Mouse (Mus musculus) lung, postnatal 14 days (tissue): Measurements from ENCODE around the gene Asah2.
A peak's percentile ranks its signal among the peaks of the same experiment; 100 is the strongest.
"Not testable (repeated sequence)": the region's sequence is repeated elsewhere in the genome, so short reads cannot be mapped to it uniquely, and the experiment has no call there.

Source experiments
- DNase-seq: peaks from one replicate; pipeline ENCODE4 v3.0.0; 2021

Gene Asah2

DNA sequence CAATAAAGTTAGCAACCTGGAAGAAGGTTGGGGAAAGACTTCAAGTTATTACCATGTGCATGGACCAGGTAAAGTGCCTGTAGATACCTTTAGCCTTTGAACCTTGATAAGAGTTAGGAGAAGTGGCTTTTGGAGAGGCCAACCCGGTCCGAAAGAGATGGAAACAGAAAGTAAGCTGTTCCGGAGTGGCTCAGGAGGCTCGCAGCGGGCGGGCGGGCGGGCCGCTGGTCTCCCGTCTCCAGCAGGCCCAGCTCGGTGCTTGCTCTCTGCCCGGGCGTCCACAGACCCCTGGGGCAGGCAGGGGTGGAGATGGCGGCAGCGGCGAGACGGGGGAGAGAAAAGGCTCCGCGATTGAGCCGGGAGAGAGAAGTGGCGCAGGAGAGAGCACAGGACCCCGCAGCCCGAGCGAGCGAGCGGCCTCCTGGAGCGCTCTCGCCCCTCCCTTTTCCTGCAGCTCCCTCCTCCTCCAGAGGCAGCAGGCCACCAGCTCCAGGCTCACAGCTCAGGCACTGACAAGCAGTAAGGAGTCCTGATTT is at the start of gene Asah2:
Gene Asah2, minus strand, starts transcription at position 441 of the 536 bp plus-strand sequence.
- peak; percentile 78 for DNase-seq

DNA sequence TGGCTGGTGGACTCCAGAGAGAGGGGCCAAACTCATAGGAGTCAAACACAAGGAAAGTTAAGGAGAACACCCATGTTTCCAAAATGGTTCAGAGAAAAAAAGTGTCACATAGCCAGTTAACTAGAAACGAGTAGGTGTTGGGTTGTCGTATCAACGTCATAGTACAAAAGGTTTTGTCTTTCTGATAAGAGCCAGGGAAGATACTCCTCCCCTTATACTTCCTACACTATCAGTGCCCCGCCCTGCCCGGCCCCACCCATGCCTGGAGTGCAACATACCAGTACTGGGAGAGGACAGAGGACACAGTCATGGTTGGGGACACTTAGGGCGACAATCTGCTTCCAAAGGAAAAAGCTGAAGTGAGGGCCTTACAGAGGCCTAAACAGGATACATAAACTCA is 49.0 kb upstream of the Asah2 start:
- no peak for DNase-seq

DNA sequence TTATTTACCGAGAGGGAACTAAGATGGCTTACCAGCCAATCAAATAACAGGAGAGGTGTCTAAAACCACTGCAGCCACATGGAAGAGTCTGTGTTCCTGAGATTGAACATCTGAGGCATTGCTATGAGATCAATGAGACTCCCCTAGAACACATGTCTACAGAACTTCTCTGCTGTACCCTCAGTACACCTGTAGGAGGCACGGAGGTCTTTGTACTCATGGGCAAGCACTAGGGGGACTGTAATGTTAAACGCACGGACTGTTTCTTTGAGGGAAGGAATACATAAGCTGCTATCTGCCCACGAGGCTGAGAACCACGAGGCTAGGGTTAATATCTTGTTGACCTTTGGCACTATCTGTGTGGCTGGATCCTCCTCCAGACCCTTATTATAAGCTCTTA is 44.5 kb upstream of the Asah2 start:
- no peak for DNase-seq

DNA sequence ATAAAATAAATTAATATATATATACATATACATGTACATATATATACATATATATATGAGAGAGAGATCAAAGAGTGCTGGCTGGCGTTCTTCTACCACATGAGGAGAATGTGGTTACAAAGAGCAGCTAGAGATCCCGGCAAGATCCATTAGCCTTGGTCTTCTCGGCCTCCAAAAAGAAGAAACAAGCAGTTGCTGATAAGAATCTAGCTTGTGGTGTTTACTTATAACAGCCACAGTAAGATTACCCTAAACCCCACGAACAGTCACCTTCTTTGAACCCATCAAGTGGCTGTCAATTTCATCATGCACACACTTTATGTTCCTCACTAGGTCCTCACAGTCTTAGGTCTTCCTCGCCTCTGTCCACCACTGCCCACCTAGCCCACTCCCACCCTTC is 40.7 kb upstream of the Asah2 start:
- DNase-seq, result no peak

DNA sequence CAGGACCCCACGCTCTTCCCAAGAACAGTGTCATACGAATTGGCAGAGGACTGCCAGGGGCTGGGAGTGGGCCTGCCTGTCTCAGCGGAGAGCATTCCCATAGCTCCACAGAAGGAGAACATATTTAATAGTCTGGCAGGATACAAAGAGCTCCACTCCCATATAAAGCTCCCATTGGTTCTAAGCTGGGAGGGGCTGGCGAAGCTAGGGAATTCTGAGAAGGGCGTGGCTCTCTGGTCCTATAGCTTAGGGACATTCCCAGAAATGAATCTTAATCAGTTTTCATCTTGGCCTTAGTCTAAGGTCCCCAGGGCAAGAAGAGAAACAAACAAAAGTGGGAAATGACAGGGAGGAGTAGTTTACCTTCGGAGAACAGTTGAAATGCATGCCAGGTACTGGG is 34.4 kb upstream of the Asah2 start:
- no peak for DNase-seq

DNA sequence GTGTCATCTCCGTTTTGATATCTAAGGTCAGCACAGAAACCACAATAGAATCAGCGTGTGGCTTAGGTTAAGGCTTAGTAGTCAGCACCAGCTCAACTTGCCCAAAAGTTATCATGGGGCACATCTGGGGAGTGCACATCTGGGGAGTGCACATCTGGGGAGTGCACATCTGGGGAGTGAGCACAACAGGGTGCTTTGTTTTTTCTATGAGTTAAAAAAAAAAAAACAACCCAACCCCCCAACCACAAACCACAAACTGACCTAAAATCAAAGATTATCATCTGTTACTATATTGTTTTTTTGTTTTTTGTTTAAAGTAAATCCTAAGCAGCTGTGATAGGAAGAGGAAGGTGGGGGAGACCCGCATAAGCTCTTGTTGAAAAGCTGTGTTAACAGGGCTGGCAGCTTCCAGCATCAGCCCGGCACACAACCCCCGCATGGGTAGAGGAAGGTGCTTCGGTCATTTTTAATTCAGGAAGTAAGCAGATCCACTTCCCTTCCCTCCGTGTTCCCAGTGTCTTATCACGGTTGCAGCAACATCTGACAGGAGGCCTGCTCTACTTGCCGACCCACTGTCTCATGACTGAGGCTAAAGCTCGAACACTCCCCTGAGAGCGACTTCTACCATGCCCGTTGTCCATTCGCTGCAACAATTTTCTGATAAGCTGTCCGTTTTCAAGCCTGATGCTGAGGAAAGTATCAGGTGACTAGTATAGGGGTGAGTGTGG is 30.5 kb upstream of the Asah2 start:
- no peak for DNase-seq

DNA sequence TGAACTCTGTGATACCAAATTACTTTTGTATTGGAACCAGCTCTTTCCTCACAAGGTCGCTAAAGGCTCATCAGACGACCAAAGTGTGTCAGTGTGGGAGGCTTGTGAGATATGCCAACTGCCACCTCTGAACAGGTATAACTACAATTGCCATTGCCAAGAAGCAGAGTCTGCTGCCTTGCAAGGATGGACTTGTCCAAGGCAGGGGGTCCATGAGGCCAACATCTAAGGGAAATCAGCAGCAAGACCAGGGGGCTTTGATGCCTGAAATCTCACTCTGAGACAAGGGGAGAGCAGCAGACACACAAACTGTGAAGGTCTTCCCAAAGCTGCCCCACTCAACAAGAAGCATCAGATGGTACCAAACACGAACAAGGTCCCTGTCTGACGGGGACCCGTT is 29.9 kb upstream of the Asah2 start:
- DNase-seq, result no peak

DNA sequence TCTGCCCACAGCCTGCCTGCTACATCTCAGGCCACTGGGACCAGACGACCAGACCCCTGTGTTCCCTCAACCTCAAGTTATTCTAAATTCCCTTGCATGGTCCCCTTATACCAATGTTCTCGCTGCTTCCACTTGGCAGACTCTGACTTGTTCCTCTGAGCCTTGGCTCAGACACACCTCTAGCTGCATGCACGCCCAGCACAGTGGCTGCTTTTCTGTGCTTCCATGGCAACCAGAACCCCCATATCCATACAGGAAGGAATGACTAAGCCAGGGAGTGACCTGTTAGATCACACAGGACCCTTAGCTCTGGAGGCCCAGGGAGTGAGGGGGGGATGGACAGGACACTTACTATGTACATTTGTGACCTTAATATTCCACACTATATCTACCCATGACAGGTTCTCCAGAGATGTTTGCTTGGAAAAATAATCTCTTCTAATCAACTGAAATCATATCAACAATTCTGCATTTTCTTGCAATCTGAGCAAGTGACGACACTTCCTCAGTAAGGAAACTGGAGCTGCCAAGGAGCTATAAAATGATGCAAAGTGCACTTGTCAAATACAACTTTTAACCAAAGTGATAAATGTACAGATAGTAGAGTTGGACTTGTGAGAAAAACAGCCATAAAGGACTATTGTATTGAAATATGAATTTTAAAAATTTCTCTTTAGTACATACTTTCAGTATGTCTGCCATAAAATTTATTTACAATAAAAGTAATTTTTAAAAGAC is 29.0 kb upstream of the Asah2 start:
- DNase-seq, result no peak

DNA sequence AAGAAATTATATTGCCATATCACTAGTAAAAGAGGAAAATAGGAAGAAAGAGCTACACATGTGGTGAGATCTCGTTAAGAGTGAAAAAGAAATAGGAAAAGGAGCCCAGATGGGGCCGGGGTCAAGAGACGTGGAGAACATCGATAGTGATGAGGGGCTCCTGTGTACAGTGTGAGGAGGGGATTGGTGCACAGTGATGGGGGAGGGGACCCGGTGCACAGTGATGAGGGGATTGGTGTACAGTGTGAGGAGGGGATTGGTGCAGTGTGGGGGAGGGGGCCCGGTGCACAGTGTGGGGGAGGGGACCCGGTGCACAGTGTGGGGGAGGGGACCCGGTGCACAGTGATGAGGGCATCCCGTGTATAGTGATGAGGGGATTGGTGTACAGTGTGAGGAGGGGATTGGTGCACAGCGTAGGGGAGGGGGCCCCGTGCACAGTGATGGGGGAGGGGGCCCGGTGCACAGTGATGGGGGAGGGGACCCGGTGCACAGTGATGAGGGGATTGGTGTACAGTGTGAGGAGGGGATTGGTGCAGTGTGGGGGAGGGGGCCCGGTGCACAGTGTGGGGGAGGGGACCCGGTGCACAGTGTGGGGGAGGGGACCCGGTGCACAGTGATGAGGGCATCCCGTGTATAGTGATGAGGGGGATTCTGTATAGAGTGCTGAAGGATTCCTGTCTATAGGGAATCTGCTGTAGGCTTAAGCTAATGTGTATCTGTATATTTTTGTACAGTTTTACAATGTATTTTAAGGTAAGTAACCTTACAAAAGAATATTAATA is 23.9 kb upstream of the Asah2 start:
- DNase-seq, result not testable (repeated sequence)

DNA sequence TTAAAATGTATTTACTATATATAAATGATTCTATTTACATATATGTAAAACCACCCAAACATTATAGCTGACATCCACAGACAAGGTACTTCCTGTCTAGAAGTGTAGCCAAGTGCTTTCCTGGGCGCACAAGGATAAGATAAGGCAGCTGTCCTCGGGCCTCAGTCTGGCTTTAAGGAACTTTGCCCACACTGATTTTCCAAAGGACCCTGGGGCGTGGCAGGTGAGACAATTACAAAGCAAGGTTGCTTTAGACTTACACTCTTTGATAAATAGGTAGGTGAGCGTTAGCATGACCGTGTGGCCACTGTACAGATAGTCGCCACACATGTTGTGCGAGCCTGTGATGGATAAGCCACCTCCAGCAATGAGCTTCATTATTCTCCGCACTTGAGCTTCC is 21.3 kb upstream of the Asah2 start:
- DNase-seq, result no peak

DNA sequence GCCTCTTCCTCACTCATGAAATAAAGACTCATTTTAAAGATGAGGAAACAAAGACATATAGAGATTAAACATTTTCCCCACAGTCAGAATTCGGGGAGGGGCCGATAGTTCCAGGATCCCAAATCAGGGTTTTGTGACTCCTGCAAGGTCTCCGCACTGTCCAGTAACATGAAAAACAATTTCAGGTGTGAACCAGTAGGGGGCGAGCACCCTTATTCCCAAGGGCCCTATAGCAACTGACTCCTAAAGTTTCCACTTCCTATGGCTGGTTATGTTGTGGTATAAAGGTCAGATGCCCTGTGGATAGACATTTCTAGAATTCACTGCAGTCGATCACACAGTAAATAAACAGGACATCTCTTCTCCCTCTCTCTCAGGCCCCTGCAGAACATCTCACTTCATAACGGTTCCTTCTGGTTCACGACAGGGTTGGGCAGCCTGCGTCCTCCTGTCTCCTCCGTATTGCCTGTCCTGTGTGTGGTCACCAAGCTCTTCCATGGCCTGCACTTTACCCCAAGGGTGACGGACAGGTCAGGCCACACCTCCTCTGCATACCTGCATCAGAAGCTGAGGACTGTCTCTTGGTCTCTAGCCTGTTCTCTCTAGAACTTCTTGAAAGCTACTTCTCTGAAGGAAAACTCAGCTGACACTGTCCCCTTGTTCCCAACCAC is 19.3 kb upstream of the Asah2 start:
- no peak for DNase-seq

DNA sequence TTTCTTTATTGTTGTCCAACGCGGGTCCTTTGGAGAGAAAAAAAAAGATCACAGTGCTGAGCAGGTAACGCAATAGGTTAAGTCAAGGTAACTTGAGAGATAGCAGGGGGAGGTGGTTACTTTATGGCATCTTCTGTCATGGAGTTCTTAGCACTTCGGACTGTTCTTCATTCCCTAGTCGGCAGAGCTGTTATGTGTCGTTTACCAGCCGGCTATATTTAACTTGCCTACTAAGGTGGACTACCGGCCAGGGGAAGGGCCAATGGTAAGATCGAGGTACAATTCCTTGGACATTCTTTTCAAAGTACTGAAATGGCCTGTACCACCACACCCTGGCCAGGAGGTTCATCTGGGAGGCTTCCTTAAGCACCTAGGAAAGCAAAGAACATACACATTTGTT is 16.1 kb upstream of the Asah2 start:
- no peak for DNase-seq

DNA sequence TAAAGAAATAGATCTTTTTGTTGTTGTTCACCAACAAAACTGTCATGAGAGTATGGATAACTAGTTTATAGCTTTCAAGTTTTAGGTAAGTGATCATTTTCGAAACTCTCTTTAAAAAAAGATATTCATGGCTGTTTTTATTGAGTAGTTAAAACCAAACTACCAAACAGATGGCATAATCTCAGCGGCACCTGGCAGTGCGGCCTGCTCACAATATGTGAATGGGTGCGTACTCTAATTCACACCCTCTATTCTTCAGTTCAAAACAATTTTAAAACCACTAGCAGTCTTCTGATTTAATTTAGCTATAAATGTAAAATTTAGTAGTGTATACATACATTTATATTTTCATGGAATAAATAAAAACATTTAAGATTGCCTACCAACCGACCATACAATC is 15.2 kb upstream of the Asah2 start:
- DNase-seq, result no peak

DNA sequence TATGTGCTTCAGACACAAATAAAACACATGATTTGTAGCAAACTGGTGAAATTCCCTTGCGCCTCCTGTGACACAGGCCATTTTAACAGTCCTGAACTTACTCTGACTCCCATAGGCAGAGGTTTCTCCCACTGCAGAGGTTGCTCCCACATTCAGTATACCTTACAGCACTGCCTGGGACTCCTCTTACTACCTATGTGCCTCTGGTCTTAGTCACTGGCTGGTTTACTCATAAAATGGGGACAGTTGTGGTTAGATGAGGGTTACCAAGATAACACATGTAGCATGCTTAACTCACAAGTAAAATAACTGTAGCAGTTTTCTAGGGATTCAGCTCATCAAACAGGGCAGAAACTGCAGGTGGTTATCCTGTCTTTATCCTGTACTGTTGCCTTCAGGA is 12.8 kb upstream of the Asah2 start:
- no peak for DNase-seq

DNA sequence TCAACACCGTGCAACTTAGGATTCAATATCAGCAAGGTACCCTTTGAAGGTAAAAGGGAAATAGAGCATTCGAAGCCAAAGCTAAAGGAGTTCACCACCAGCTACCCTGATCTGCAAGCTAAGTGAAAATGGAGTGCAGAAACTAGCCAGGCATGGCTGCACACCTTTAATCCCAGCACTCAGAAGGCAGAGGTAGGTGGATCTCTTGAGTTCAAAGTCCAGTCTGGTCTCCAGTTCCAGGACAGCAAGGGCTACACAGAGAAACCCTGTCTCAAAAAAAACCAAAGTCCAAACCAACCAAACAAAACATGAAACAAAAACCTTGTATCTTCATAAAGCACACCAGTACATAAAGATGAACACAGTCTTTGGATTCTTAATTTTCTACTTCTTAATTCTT is 11.7 kb upstream of the Asah2 start:
- DNase-seq, result no peak

DNA sequence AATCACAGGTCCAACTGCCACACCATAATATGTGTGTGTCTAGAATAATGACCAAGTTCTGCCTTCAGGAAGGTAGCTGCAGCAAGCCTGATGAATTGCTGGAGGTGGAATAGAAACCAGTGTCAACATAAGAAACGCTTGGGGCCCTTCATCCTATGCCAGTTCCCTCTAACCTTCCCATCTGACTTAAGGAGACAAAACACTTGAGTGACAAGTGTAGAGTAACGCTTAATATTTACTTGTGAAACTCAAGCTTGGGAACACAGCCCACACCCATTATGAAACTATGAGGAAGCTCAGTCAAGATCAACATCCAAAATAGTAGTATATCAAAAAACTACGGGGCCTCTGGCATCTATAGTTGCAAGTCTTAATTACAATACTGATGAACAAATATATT is 10.5 kb upstream of the Asah2 start:
- no peak for DNase-seq

DNA sequence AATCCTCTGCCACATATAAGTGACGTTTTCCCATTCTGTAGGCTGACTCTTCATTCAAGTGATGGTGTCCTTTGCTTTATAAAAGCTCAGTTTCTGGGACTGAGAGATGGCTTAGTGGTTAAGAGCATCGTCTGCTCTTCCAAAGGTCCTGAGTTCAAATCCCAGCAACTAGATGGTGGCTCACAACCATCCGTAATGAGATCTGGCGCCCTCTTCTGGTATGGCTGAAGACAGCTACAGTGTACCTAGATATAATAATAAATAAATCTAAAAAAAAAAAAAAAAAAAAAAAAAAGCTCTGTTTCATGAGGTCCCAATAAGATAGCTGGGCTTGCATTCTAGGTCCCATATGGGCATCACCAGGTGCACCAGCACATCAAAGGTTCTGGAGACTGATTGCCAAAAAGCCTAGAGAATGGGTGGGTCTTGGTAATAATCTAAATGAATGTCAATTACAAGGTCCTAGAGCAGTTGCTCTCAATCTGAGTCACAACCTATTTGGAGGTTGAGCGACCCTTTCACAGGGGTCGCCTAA is 9.5 kb upstream of the Asah2 start:
- no peak for DNase-seq

DNA sequence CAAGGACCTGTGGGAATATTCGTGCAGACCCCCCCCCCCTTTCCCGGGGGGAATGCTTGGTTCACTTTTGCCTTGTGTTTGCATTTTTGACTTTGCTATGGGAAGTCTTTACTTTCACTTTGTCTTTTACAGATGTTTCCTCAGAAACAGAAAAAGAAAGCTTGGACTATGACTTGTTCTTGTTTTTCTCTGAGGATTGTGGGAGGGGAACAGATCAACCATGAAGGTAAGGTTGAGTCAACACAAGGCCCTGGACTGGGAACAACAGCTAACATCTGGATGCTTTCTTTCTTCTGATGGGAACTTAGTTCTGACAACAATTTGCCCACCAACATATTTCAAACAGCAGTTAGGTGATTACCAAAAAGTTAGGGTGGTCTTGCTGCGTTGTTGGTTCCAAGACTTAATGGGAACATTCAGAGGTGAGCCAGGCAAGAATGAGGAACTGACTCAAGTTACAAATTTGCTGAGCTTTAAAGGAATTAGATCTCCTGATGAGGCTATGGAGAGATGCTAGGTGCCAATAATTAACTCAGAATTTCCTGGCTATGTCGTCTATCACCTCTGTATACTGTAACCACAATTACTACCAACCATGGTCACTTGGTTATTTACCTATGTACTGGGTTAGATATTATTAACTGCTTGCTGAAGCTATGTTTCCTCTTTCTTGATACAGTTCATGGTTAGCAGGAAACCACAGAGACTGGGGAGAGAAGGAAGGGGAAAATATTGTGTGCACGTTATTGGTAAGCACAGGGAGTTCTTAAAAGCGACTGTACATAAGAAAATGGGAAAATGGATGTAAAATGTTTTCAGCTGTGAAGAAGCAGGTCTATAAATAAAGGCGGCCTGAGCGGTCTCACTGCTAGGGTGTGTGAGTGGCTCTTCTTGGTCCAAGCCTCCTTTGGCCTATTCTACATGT is 4.1 kb upstream of the Asah2 start:
- no peak for DNase-seq

DNA sequence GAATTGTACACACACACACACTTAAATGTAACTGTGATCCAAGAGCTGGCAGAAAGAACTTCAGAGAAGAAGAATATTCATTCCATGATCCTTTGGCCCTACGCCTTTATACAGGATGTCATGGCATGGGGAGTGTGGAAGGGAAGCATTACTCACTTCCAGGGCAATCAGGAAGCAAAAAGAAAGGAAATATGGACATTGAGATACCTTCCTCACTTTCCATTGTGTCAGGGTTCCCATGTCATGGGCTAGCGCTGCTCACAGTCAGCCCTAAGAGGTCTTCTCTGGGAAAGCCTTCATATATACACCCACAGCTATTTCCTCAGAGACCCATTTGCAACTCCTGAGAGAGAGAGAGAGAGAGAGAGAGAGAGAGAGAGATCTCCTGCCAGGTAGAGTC is 1.3 kb downstream of the Asah2 start:
- no peak for DNase-seq

DNA sequence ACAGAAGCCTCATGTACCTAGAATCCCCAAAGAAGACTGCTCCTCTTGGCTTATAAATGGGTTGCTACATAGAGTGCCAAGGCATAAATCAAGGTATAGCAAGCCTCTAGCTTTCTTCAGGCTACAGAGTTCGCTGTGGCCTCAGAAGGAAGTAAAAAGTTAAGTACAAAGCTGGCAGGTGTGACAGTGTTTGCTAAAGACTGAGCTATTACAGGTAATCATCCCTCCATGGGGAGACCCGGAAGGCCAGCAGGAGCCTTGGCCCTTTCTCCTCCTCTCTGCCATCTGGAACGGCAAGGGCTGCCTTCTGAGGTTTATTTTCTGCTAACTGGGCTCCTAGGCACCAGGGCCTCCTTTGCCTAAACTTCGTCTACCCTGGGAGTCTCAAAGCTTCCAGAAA is 3.8 kb downstream of the Asah2 start:
- no peak for DNase-seq

DNA sequence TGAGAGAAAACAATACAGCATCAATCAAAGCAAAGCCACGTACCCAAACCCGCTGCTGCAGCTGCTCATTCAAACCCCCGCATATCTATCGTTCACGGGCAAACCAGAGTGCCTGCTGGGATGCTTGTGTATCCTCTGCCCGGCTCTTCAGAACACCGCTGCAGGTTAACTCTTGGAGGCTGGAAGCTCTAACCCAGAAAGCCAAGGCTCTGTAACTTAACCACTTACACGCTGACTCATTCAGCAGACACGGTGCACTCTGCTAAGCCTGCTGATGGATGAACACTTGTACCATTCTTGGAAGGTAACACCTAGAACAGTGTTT is 5.1 kb downstream of the Asah2 start:
- no peak for DNase-seq
